Mouse (Mus musculus) MEL (cell line): ENCODE data around the gene Fam19a5. TPM values are rescaled to one million over a fixed set of nuclear protein-coding genes. Genes with fewer than 3 reads are reported as not detected.

Experiments
- DNase-seq: peaks from one replicate; pipeline ENCODE4 v3.0.0; 2011; ENCODE audit warnings: low read depth, low spot score
- H3K27ac ChIP-seq: 2 replicates; pipeline ENCODE4 v1.5.1; 2012; ENCODE audit warnings: low read depth, mild to moderate bottlenecking, control low read depth, low read length, moderate library complexity; ENCODE audit not compliant: control insufficient read depth
- H3K27me3 ChIP-seq, 2 experiments: fragments of 150-350 bp in 1 of 2; sonication (generic) in 1 of 2; 2 replicates each; pipeline ENCODE4 v1.6.1; 2012; ENCODE audit warnings: low read length in 2 of 2, mild to moderate bottlenecking in 2 of 2, improper control_type of control experiment in 1 of 2, moderate library complexity in 1 of 2; ENCODE audit not compliant: insufficient read depth in 2 of 2, control insufficient read depth in 1 of 2
- H3K36me3 ChIP-seq, 2 experiments: 2 replicates each; pipeline ENCODE4 v1.6.1; 2012 to 2014; ENCODE audit warnings: low read length in 2 of 2, improper control_type of control experiment in 1 of 2, inconsistent platforms in 1 of 2, mild to moderate bottlenecking in 1 of 2; ENCODE audit not compliant: insufficient read depth in 2 of 2, control insufficient read depth in 1 of 2
- H3K4me1 ChIP-seq, 2 experiments: fragments of 150-350 bp in 1 of 2; sonication (generic) in 1 of 2; 2 replicates each; pipeline ENCODE4 v1.6.1; 2012; ENCODE audit warnings: low read length in 2 of 2, improper control_type of control experiment in 1 of 2, mild to moderate bottlenecking in 1 of 2; ENCODE audit not compliant: insufficient read depth in 2 of 2, control insufficient read depth in 1 of 2
- H3K4me3 ChIP-seq, 2 experiments: fragments of 150-350 bp in 1 of 2; sonication (generic) in 1 of 2; 2 replicates each; pipeline ENCODE4 v1.5.1; 2012; ENCODE audit warnings: low read depth in 2 of 2, low read length in 2 of 2, mild to moderate bottlenecking in 2 of 2, moderate library complexity in 2 of 2, control low read depth in 1 of 2, improper control_type of control experiment in 1 of 2; ENCODE audit not compliant: control insufficient read depth in 1 of 2, insufficient read depth in 1 of 2
- H3K79me2 ChIP-seq: 2 replicates; pipeline ENCODE4 v1.6.1; 2012; ENCODE audit warnings: mild to moderate bottlenecking, low read length, moderate library complexity; ENCODE audit not compliant: control insufficient read depth, poor library complexity, insufficient read depth
- H3K9ac ChIP-seq: 2 replicates; pipeline ENCODE4 v1.6.1; 2012; ENCODE audit warnings: low read depth, mild to moderate bottlenecking, control low read depth, low read length, moderate library complexity; ENCODE audit not compliant: control insufficient read depth, poor library complexity, severe bottlenecking
- H3K9me3 ChIP-seq: fragments of 150-350 bp; sonication (generic); replicated peaks from 2 replicates; pipeline ENCODE4 v1.6.1; 2012; ENCODE audit warnings: mild to moderate bottlenecking, low read length, improper control_type of control experiment, moderate library complexity; ENCODE audit not compliant: insufficient read depth
- CHD1 ChIP-seq: IDR thresholded peaks from 2 replicates; pipeline ENCODE4 v1.6.1; 2012; ENCODE audit warnings: low read depth, mild to moderate bottlenecking, inconsistent platforms, low read length, improper control_type of control experiment
- CTCF ChIP-seq, 3 experiments: IDR thresholded peaks in 2 of 3; conservative IDR thresholded peaks in 1 of 3; 2 replicates each; pipeline ENCODE4 v1.5.1; 2011 to 2012; ENCODE audit warnings: low read length in 3 of 3, low read depth in 2 of 3, mild to moderate bottlenecking in 2 of 3, improper control_type of control experiment in 1 of 3, inconsistent platforms in 1 of 3, mixed read lengths in 1 of 3, moderate library complexity in 1 of 3; ENCODE audit not compliant: control insufficient read depth in 1 of 3, insufficient read depth in 1 of 3, poor library complexity in 1 of 3, severe bottlenecking in 1 of 3
- E2F4 ChIP-seq: IDR thresholded peaks from 2 replicates; pipeline ENCODE4 v1.6.1; 2011; ENCODE audit warnings: low read depth, low read length, improper control_type of control experiment, borderline replicate concordance
- ELF1 ChIP-seq: IDR thresholded peaks from 2 replicates; pipeline ENCODE4 v1.6.1; 2014; ENCODE audit warnings: low read depth, mild to moderate bottlenecking, inconsistent platforms, low read length, improper control_type of control experiment, moderate library complexity
- EP300 ChIP-seq, 2 experiments: IDR thresholded peaks; 2 replicates each; pipeline ENCODE4 v1.6.1; 2011; ENCODE audit warnings: improper control_type of control experiment in 2 of 2, low read length in 2 of 2, low read depth in 1 of 2, mild to moderate bottlenecking in 1 of 2
- GABPA ChIP-seq: IDR thresholded peaks from 2 replicates; pipeline ENCODE4 v1.6.1; 2012; ENCODE audit warnings: low read depth, mild to moderate bottlenecking, inconsistent platforms, low read length, improper control_type of control experiment, moderate library complexity
- GATA1 ChIP-seq: IDR thresholded peaks from 2 replicates; pipeline ENCODE4 v1.6.1; 2011; ENCODE audit warnings: low read depth, low read length, improper control_type of control experiment
- HCFC1 ChIP-seq: IDR thresholded peaks from 2 replicates; pipeline ENCODE4 v1.6.1; 2012; ENCODE audit warnings: low read depth, mild to moderate bottlenecking, inconsistent platforms, low read length, improper control_type of control experiment, moderate library complexity
- MAX ChIP-seq: IDR thresholded peaks from 2 replicates; pipeline ENCODE4 v1.6.1; 2011; ENCODE audit warnings: low read length, improper control_type of control experiment
- MAZ ChIP-seq: IDR thresholded peaks from 2 replicates; pipeline ENCODE4 v1.6.1; 2012; ENCODE audit warnings: low read depth, mild to moderate bottlenecking, inconsistent platforms, low read length, improper control_type of control experiment
- MXI1 ChIP-seq: IDR thresholded peaks from 2 replicates; pipeline ENCODE4 v1.6.1; 2011; ENCODE audit warnings: mild to moderate bottlenecking, low read depth, low read length, improper control_type of control experiment
- MYB ChIP-seq: IDR thresholded peaks from 2 replicates; pipeline ENCODE4 v1.6.1; 2011; ENCODE audit warnings: mild to moderate bottlenecking, low read depth, low read length, improper control_type of control experiment
- NELFE ChIP-seq: IDR thresholded peaks from 2 replicates; pipeline ENCODE4 v1.6.1; 2011; ENCODE audit warnings: low read depth, low read length, improper control_type of control experiment
- NRF1 ChIP-seq: IDR thresholded peaks from 2 replicates; pipeline ENCODE4 v1.6.1; 2014; ENCODE audit warnings: low read depth, mild to moderate bottlenecking, inconsistent platforms, low read length, improper control_type of control experiment, moderate library complexity; ENCODE audit not compliant: poor library complexity, insufficient read depth, severe bottlenecking
- POLR2AphosphoS5 ChIP-seq: IDR thresholded peaks from 2 replicates; pipeline ENCODE4 v1.6.1; 2012; ENCODE audit warnings: low read depth, borderline replicate concordance, mild to moderate bottlenecking, inconsistent platforms, low read length, moderate library complexity, mixed read lengths
- RAD21 ChIP-seq: IDR thresholded peaks from 2 replicates; pipeline ENCODE4 v1.6.1; 2011; ENCODE audit warnings: mild to moderate bottlenecking, low read depth, low read length, improper control_type of control experiment
- SIN3A ChIP-seq: IDR thresholded peaks from 2 replicates; pipeline ENCODE4 v1.6.1; 2012; ENCODE audit warnings: low read length, improper control_type of control experiment, inconsistent platforms
- SMC3 ChIP-seq: IDR thresholded peaks from 2 replicates; pipeline ENCODE4 v1.6.1; 2011; ENCODE audit warnings: low read depth, low read length, improper control_type of control experiment
- TAL1 ChIP-seq: IDR thresholded peaks from 2 replicates; pipeline ENCODE4 v1.6.1; 2012; ENCODE audit warnings: mild to moderate bottlenecking, inconsistent platforms, low read length, moderate library complexity, mixed read lengths
- TBP ChIP-seq: IDR thresholded peaks from 2 replicates; pipeline ENCODE4 v1.8.0; 2011; ENCODE audit warnings: low read depth, low read length, improper control_type of control experiment
- TCF12 ChIP-seq: IDR thresholded peaks from 2 replicates; pipeline ENCODE4 v1.6.1; 2014; ENCODE audit warnings: low read depth, mild to moderate bottlenecking, inconsistent platforms, low read length, improper control_type of control experiment, moderate library complexity
- UBTF ChIP-seq: IDR thresholded peaks from 2 replicates; pipeline ENCODE4 v1.6.1; 2012; ENCODE audit warnings: low read depth, mild to moderate bottlenecking, inconsistent platforms, low read length, improper control_type of control experiment, moderate library complexity, borderline replicate concordance; ENCODE audit not compliant: insufficient read depth
- USF2 ChIP-seq, 2 experiments: IDR thresholded peaks; 2 replicates each; pipeline ENCODE4 v1.6.1; 2011 to 2012; ENCODE audit warnings: improper control_type of control experiment in 2 of 2, low read length in 2 of 2, borderline replicate concordance in 1 of 2, inconsistent platforms in 1 of 2, low read depth in 1 of 2, mild to moderate bottlenecking in 1 of 2; ENCODE audit not compliant: insufficient read depth in 1 of 2
- ZKSCAN1 ChIP-seq: IDR thresholded peaks from 2 replicates; pipeline ENCODE4 v1.6.1; 2012; ENCODE audit warnings: low read depth, mild to moderate bottlenecking, inconsistent platforms, low read length, improper control_type of control experiment, moderate library complexity
- ZMIZ1 ChIP-seq: IDR thresholded peaks from 2 replicates; pipeline ENCODE4 v1.6.1; 2012; ENCODE audit warnings: low read depth, mild to moderate bottlenecking, inconsistent platforms, low read length, improper control_type of control experiment, moderate library complexity
- ZNF384 ChIP-seq: IDR thresholded peaks from 2 replicates; pipeline ENCODE4 v1.6.1; 2012; ENCODE audit warnings: low read depth, mild to moderate bottlenecking, inconsistent platforms, low read length, improper control_type of control experiment
- polyA plus RNA-seq, 2 experiments: library from polyadenylated mRNA; stranded (reverse) in 1 of 2; unstranded in 1 of 2; fragments of >175 nt in 1 of 2; fragments of >200 nt in 1 of 2; gene quantifications; 2 replicates each; pipeline versions ENCODE4 v1.2.1 to v1.2.4; 2012; ENCODE audit warnings: low replicate concordance in 2 of 2, low read depth in 1 of 2; ENCODE audit not compliant: insufficient read length in 2 of 2, insufficient read depth in 1 of 2, missing spikeins in 1 of 2
- total RNA-seq: library from RNA; depleted of rRNA; stranded (reverse); fragments of 300-350 nt; gene quantifications from 2 replicates; pipeline ENCODE4 v1.2.3, GENCODE M21; 2012

Fam19a5 gene
- total and polyA plus RNA-seq, 3 experiments = not detected

DNA sequence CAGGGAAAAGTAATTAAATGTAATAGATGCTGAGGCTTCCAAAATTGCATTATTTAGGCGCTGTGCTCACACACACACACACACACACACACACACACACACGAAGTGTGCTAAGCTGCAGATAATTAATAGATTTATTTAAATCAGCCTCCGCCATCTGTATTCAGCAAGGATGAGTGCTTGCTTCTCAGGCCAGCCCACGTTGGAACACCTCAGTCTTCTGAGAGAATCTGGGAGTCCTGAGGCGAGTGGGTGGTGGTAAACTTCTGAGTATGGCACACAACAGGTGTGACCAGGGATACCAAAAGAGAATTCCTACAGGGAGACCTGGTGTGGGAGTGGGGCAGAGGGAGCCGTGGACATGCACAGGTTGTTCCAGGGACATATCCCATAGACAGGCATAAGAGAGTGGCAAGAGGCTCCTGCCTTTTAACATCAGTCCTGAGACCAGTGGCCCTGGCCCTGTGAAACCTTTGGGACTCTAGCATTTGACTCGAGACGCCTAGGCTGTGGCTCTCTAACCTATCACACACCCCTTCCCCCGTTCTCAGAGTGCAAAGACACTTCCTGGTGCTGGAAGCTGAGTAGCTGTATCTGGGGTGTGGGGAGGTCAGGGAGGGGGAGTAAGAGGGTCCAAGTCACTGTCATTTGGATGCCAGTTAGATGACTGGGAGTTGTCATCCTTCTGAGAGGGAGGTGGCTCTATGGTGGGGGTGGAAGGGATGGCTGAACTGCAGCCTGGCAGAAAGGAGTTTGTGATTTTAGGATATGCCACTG lies 61.6 kb downstream of the Fam19a5 start:
- Histone ChIP-seq H3K4me3 (no peak overlapping the region), H3K9ac (no peak overlapping the region), H3K9me3 (no peaks in the 10 kb centered on the region), H3K4me1 (no peaks in the 10 kb centered on the region), H3K79me2 (no peaks in the 10 kb centered on the region), H3K27me3 (no peaks in the 10 kb centered on the region), H3K27ac (no peak overlapping the region), H3K36me3 (no peaks in the 10 kb centered on the region)
- TF ChIP-seq TCF12 (no peak), MXI1 (no peak), RAD21 (no peak), MYB (no peak), GABPA (no peak), MAX (no peak), ZMIZ1 (no peak), NRF1 (no peak), ELF1 (no peak), POLR2AphosphoS5 (no peak), ZKSCAN1 (no peak), CHD1 (no peak), TAL1 (no peak), SIN3A (no peak), NELFE (no peak), EP300 (IDR thresholded peaks at IDR 0.05; ENCODE audit: low read depth in 1 of 2, low read length in 2 of 2) (no peak), ZNF384 (no peak), CTCF (IDR thresholded peaks at IDR 0.05 in 2 of 3, conservative IDR thresholded peaks at IDR 0.05 in 1 of 3; ENCODE audit: control insufficient read depth in 1 of 3, insufficient read depth in 1 of 3, low read depth in 2 of 3, low read length in 3 of 3, poor library complexity in 1 of 3, severe bottlenecking in 1 of 3) (no peak), SMC3 (no peak), UBTF (no peak)
- no peak for DNase-seq

DNA sequence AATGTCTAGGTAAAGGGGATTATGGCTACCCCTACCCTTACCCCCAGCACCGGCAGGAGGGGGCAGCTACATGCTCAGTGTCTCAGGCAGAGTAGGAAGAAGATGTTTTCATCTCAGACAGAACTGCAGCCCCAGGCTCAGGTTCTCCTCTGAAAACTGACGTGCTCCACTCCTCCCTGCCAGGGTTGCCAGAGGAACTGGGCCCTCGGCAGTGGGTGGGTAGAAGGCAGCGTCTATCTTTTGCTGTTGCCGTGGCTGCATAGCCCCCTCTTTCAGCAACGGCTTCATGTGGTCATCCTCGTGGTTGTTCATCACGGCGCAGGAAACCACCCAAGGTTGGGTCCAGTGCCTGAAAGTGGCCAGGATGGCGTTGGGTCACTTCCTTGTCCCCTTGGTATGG lies 62.6 kb downstream of the Fam19a5 start:
- no peak overlapping the region for H3K27ac ChIP-seq
- H3K4me1 ChIP-seq = no peaks in the 10 kb centered on the region
- no peak overlapping the region for H3K9ac ChIP-seq
- H3K79me2 ChIP-seq = no peaks in the 10 kb centered on the region
- no peaks in the 10 kb centered on the region for H3K27me3 ChIP-seq
- no peak for DNase-seq
- H3K4me3 ChIP-seq = no peak overlapping the region
- TF ChIP-seq CTCF (IDR thresholded peaks at IDR 0.05 in 2 of 3, conservative IDR thresholded peaks at IDR 0.05 in 1 of 3; ENCODE audit: control insufficient read depth in 1 of 3, insufficient read depth in 1 of 3, low read depth in 2 of 3, low read length in 3 of 3, poor library complexity in 1 of 3, severe bottlenecking in 1 of 3) = no peak
- no peak for TF ChIP-seq SMC3
- no peak for TF ChIP-seq MAZ
- no peak for TF ChIP-seq GATA1
- no peak for TF ChIP-seq HCFC1
- no peak for TF ChIP-seq TCF12
- TF ChIP-seq SIN3A = no peak
- TF ChIP-seq ZNF384 = no peak
- TF ChIP-seq ZMIZ1 = no peak
- TF ChIP-seq TBP = no peak
- TF ChIP-seq E2F4 = no peak
- TF ChIP-seq USF2 (IDR thresholded peaks at IDR 0.05; ENCODE audit: borderline replicate concordance in 1 of 2, insufficient read depth in 1 of 2, low read depth in 1 of 2, low read length in 2 of 2) = no peak
- no peak for TF ChIP-seq ZKSCAN1
- TF ChIP-seq RAD21 = no peak
- TF ChIP-seq GABPA = no peak
- no peak for TF ChIP-seq MXI1
- TF ChIP-seq POLR2AphosphoS5 = no peak
- no peak for TF ChIP-seq NRF1
- TF ChIP-seq, all 39 proteins: peak for 0
- Histone ChIP-seq H3K36me3 (no peaks in the 10 kb centered on the region), H3K9me3 (no peaks in the 10 kb centered on the region)
